Mouse (Mus musculus) ovary, postnatal 36 days (tissue): ENCODE measurements around the gene Ralgapa2.
A peak's percentile ranks its signal among the peaks of the same experiment; 100 is the strongest.

ENCODE experiments used
- DNase-seq: peaks from one replicate; pipeline ENCODE4 v3.0.0; 2022; ENCODE audit warnings: low spot score, mixed read lengths

Ralgapa2 gene

GRCm38 (mm10) chr2:146258736-146259469 lies 253.2 kb downstream of the Ralgapa2 start:
- peak; percentile 10 for DNase-seq

- DNase-seq, result no peak
Measured at GRCm38 (mm10) chr2:146257609-146258008, 254.5 kb downstream of the Ralgapa2 start.

GRCm38 (mm10) chr2:146257037-146257436 lies 255.1 kb downstream of the Ralgapa2 start:
- DNase-seq, result no peak

- no peak for DNase-seq
Measured at GRCm38 (mm10) chr2:146256321-146256875, 255.7 kb downstream of the Ralgapa2 start.

- no peak for DNase-seq
Measured at GRCm38 (mm10) chr2:146255636-146256035, 256.5 kb downstream of the Ralgapa2 start.

- DNase-seq, result no peak
Measured at GRCm38 (mm10) chr2:146254387-146254786, 257.8 kb downstream of the Ralgapa2 start.

GRCm38 (mm10) chr2:146250236-146250904 lies 261.8 kb downstream of the Ralgapa2 start:
- no peak for DNase-seq

GRCm38 (mm10) chr2:146249033-146249432 lies 263.1 kb downstream of the Ralgapa2 start:
- no peak for DNase-seq

- DNase-seq, result no peak
Measured at GRCm38 (mm10) chr2:146247576-146247975, 264.6 kb downstream of the Ralgapa2 start.

GRCm38 (mm10) chr2:146246409-146247075 lies 265.6 kb downstream of the Ralgapa2 start:
- DNase-seq, result no peak

GRCm38 (mm10) chr2:146245401-146245800 lies 266.7 kb downstream of the Ralgapa2 start:
- no peak for DNase-seq

- DNase-seq, result no peak
Measured at GRCm38 (mm10) chr2:146244049-146244448, 268.1 kb downstream of the Ralgapa2 start.

- no peak for DNase-seq
Measured at GRCm38 (mm10) chr2:146239196-146239747, 272.9 kb downstream of the Ralgapa2 start.

GRCm38 (mm10) chr2:146231485-146231884 lies 280.7 kb downstream of the Ralgapa2 start:
- no peak for DNase-seq

GRCm38 (mm10) chr2:146228435-146228834 lies 283.7 kb downstream of the Ralgapa2 start:
- DNase-seq, result no peak

GRCm38 (mm10) chr2:146227646-146228045 lies 284.5 kb downstream of the Ralgapa2 start:
- no peak for DNase-seq

- DNase-seq, result peak; percentile 51
Measured at GRCm38 (mm10) chr2:146226484-146226883, 285.7 kb downstream of the Ralgapa2 start.

GRCm38 (mm10) chr2:146225818-146226217 lies 286.3 kb downstream of the Ralgapa2 start:
- no peak for DNase-seq

- no peak for DNase-seq
Measured at GRCm38 (mm10) chr2:146224141-146224540, 288.0 kb downstream of the Ralgapa2 start.

- peak; percentile 10 for DNase-seq
Measured at GRCm38 (mm10) chr2:146223176-146223905, 288.8 kb downstream of the Ralgapa2 start.
